Mouse (Mus musculus): ENCODE measurements around the gene Apobec1.

- TF ChIP-seq CTCF (IDR thresholded peaks at IDR 0.05; ENCODE audit: low read depth, low read length) (no peak), TAL1 (conservative IDR thresholded peaks at IDR 0.05; ENCODE audit: low read depth, low read length) (no peak), POLR2AphosphoS5 (IDR thresholded peaks at IDR 0.05; ENCODE audit: insufficient replicate concordance, low read depth, low read length) (no peak), GATA1 (IDR thresholded peaks at IDR 0.05; ENCODE audit: borderline replicate concordance, low read length) (no peak), GATA2 (IDR thresholded peaks at IDR 0.05; ENCODE audit: borderline replicate concordance, low read depth, low read length) (no peak)
Observed at GRCm38 (mm10) chr6:122553606-122554005, 48.6 kb downstream of the Apobec1 start, which contains the start of gene Aicda.
